Mouse (Mus musculus) ES-E14 (cell line): ENCODE measurements at regions not wholly inside any gene's neighbourhood (a gene's known extent, or its start where the extent isn't known, plus 50 kb on each side); places are given as distances from the start of the nearest gene placed in this dataset.

Source experiments
- CHD2 ChIP-seq: IDR thresholded peaks from 2 replicates; pipeline ENCODE4 v1.6.1; 2014; ENCODE audit warnings: mild to moderate bottlenecking, low read depth, low read length, inconsistent platforms
- HCFC1 ChIP-seq: IDR thresholded peaks from 2 replicates; pipeline ENCODE4 v1.6.1; 2012; ENCODE audit warnings: low read length, inconsistent platforms, borderline replicate concordance; ENCODE audit not compliant: insufficient read depth
- MAFK ChIP-seq: IDR thresholded peaks from 2 replicates; pipeline ENCODE4 v1.6.1; 2014; ENCODE audit warnings: mild to moderate bottlenecking, low read depth, low read length, inconsistent platforms; ENCODE audit not compliant: insufficient read depth
- ZC3H11A ChIP-seq: IDR thresholded peaks from 2 replicates; pipeline ENCODE4 v1.6.1; 2012; ENCODE audit warnings: low read depth, mild to moderate bottlenecking, inconsistent platforms, low read length, borderline replicate concordance
- ZNF384 ChIP-seq: IDR thresholded peaks from 2 replicates; pipeline ENCODE4 v1.6.1; 2012; ENCODE audit warnings: low read depth, low read length, inconsistent platforms

GRCm38 (mm10) chr15:40365613-40366012 lies 231.4 kb downstream of the 9330182O14Rik start:
- TF ChIP-seq MAFK (no peak), HCFC1 (no peak), ZNF384 (no peak), CHD2 (no peak), ZC3H11A (no peak)
